Mouse (Mus musculus) macrophage (primary cell): ENCODE results near the gene Siglec1. TPM values are rescaled to one million over a fixed set of nuclear protein-coding genes. Genes with fewer than 3 reads are reported as not detected.
A peak's percentile ranks its signal among the peaks of the same experiment; 100 is the strongest.

Experiments
- H3K27ac ChIP-seq: fragments of 350-480 bp; formaldehyde crosslinking; 2 replicates; pipeline ENCODE4 v1.9.0; 2021
- H3K36me3 ChIP-seq: fragments of 350-480 bp; formaldehyde crosslinking; 2 replicates; pipeline ENCODE4 v1.9.0; 2021; ENCODE audit errors: inconsistent target
- H3K4me3 ChIP-seq: fragments of 350-480 bp; formaldehyde crosslinking; 2 replicates; pipeline ENCODE4 v1.9.0; 2021; ENCODE audit errors: inconsistent target
- H3K79me2 ChIP-seq: fragments of 350-480 bp; formaldehyde crosslinking; 2 replicates; pipeline ENCODE4 v1.9.0; 2021; ENCODE audit errors: inconsistent target
- WGBS: methylation state at CpG from one replicate; pipeline ENCODE4 v1.1.7; 2026; ENCODE audit warnings: inconsistent platforms; ENCODE audit not compliant: missing documents; 5-methylcytosine and 5-hydroxymethylcytosine counted together
- polyA plus RNA-seq: library from polyadenylated mRNA; stranded (reverse); fragments of 250-400 nt; gene quantifications from 3 replicates; pipeline ENCODE4 v1.2.4, GENCODE M21; 2018; ENCODE audit warnings: inconsistent platforms

Gene Siglec1
- polyA plus RNA-seq, 1 experiment from 2014 or later: 63.7 TPM

DNA sequence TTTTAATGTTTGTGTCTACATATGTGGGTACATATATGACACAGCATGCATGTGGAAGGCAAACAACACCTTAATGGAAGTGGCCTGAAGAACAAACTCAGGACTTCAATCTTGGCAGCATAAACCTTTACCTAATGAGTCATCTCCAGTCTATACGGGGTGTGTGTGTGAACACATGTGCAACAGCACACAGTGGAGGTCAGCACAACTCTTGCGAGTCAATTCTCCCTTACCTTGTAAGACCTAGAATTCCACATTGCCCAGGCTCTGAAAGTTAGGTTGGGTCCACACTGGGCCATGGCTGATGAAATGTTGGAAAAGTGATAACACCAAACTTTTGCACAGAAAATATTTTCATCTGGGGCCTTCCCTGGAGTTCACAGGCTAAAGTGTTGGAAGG lies 56.0 kb downstream of the Siglec1 start:
- WGBS: 87% methylated on average over 2 of the region's 2 CpGs
- no peak overlapping the region for H3K4me3 ChIP-seq
- H3K27ac ChIP-seq: peak overlapping the region; percentile 81
- H3K79me2 ChIP-seq: no peaks in the 10 kb centered on the region
- H3K36me3 ChIP-seq: no peaks in the 10 kb centered on the region

GRCm38 (mm10) chr2:131029065-131029935 lies 57.3 kb downstream of the Siglec1 start:
- Histone ChIP-seq H3K4me3 (no peak overlapping the region), H3K79me2 (no peaks in the 10 kb centered on the region), H3K27ac (peak overlapping the region; percentile 81), H3K36me3 (no peaks in the 10 kb centered on the region)
- 57% methylated on average over 8 of the region's 9 CpGs for WGBS

DNA sequence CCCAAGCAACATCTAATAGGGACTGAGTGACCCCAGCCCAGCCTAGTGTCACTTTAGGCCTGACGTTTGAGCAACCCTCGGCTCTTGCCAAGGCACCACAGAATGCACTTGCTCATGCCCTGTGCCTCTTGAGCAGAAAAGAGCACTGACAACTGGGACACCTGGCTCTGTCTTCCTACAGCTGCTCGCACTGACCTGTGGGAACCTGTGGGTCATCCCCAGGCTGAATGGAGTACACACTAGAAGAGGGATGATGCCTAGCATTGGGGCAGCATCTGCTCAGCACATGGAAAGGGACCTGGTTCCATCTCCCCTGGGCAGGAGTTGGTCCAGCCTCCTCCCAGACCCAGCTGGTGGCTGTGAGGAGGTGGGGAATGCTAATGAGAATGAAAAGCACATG lies 59.6 kb downstream of the Siglec1 start:
- Histone ChIP-seq H3K4me3 (no peak overlapping the region), H3K27ac (no peak overlapping the region), H3K79me2 (no peaks in the 10 kb centered on the region), H3K36me3 (no peaks in the 10 kb centered on the region)
- WGBS: 100% methylated on average over 3 of the region's 3 CpGs

DNA sequence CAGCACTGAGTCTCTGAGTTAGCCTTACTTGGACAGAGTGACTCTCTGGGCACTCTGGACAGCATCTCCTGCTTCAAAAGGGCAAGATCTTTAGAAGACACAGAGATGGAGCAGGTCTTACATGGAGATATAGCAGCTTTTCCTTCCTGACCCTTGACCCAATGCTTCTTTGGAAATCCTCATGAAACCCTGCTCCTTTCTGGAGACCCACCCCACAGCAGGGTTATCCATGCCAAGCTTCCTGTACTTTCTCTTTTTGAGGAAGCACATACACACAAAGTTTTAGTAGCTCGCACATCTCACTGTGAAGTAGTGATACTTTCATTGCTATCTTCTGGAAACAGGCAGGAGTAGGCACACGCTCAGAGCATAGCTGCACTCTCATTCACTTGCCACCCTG lies 61.3 kb downstream of the Siglec1 start:
- no peaks in the 10 kb centered on the region for H3K79me2 ChIP-seq
- H3K36me3 ChIP-seq: no peaks in the 10 kb centered on the region
- WGBS: 100% methylated on average over 2 of the region's 2 CpGs
- no peak overlapping the region for H3K4me3 ChIP-seq
- no peak overlapping the region for H3K27ac ChIP-seq

Other genes starting within 250 kb of the Siglec1 start
- gene 4930402H24Rik, start 180.4 kb downstream of the Siglec1 start, polyA plus RNA-seq: 12.1 to 15.5 TPM (median 12.6 TPM) in 3 replicates
- gene Atrn, start 180.3 kb downstream of the Siglec1 start, polyA plus RNA-seq: 10.6 to 13.5 TPM (median 13.4 TPM) in 3 replicates
- 1.2 to 7.8 TPM (median 2.4 TPM) in 3 replicates for gene Gfra4, start 43.7 kb downstream of the Siglec1 start, polyA plus RNA-seq
- gene Adam33, start 23.0 kb downstream of the Siglec1 start, polyA plus RNA-seq: 5.1 to 26.4 TPM (median 5.5 TPM) in 3 replicates
- gene Hspa12b, start 40.5 kb upstream of the Siglec1 start, polyA plus RNA-seq: 0.06 to 0.17 TPM in 2 of 3 replicates, not detected in the other
- not detected in 3 replicates for gene Gm11037, start 46.7 kb upstream of the Siglec1 start, polyA plus RNA-seq
- 29.5 to 50.1 TPM (median 49.5 TPM) in 3 replicates for gene 1700037H04Rik, start 73.3 kb upstream of the Siglec1 start, polyA plus RNA-seq
- gene Cenpb, start 93.3 kb upstream of the Siglec1 start, polyA plus RNA-seq: 97.8 to 113 TPM (median 108 TPM) in 3 replicates
- gene Cdc25b, start 100.2 kb upstream of the Siglec1 start, polyA plus RNA-seq: 8.9 to 17.1 TPM (median 9.4 TPM) in 3 replicates
- 0.98 to 3.7 TPM (median 2.0 TPM) in 3 replicates for gene Spef1, start 100.5 kb upstream of the Siglec1 start, polyA plus RNA-seq
- 16.5 to 31.5 TPM (median 17.0 TPM) in 3 replicates for gene Ap5s1, start 120.3 kb upstream of the Siglec1 start, polyA plus RNA-seq
- 34.6 to 46.5 TPM (median 41.4 TPM) in 3 replicates for gene Mavs, start 147.3 kb upstream of the Siglec1 start, polyA plus RNA-seq
- 23.9 to 28.9 TPM (median 26.8 TPM) in 3 replicates for gene Pank2, start 175.7 kb upstream of the Siglec1 start, polyA plus RNA-seq